Mouse (Mus musculus) liver, adult 2 months (tissue): ENCODE measurements around the gene Col6a6. TPM values are rescaled to one million over a fixed set of nuclear protein-coding genes. Genes with fewer than 3 reads are reported as not detected.
A peak's percentile ranks its signal among the peaks of the same experiment; 100 is the strongest.

ENCODE experiments used
- DNase-seq: peaks from one replicate; pipeline ENCODE4 v3.0.0-alpha.2; 2011; ENCODE audit warnings: low read depth, low spot score; ENCODE audit errors: extremely low read depth
- H3K27ac ChIP-seq: fragments of 200-500 bp; replicated peaks from 2 replicates; pipeline ENCODE4 v1.5.1; 2012; ENCODE audit warnings: low read depth, mild to moderate bottlenecking, control low read depth, inconsistent platforms, low read length; ENCODE audit not compliant: insufficient read depth
- H3K27me3 ChIP-seq: fragments of 200-500 bp; 2 replicates; pipeline ENCODE4 v1.6.1; 2012; ENCODE audit warnings: mild to moderate bottlenecking, moderate library complexity, low read length, inconsistent platforms; ENCODE audit not compliant: control insufficient read depth, insufficient read depth
- H3K36me3 ChIP-seq: fragments of 200-500 bp; 2 replicates; pipeline ENCODE4 v1.6.1; 2012; ENCODE audit warnings: low read length, inconsistent platforms; ENCODE audit not compliant: control insufficient read depth, insufficient read depth
- H3K4me1 ChIP-seq: fragments of 200-500 bp; 2 replicates; pipeline ENCODE4 v1.6.1; 2011; ENCODE audit warnings: low read length; ENCODE audit not compliant: control insufficient read depth, insufficient read depth
- H3K4me3 ChIP-seq: fragments of 200-500 bp; 2 replicates; pipeline ENCODE4 v1.5.1; 2011; ENCODE audit warnings: low read depth, mild to moderate bottlenecking, control low read depth, low read length, moderate library complexity; ENCODE audit not compliant: insufficient read depth
- H3K79me2 ChIP-seq: fragments of 200-500 bp; 2 replicates; pipeline ENCODE4 v1.6.1; 2012; ENCODE audit warnings: inconsistent platforms, mild to moderate bottlenecking, low read length, moderate library complexity; ENCODE audit not compliant: control insufficient read depth, insufficient read depth
- H3K9ac ChIP-seq: fragments of 200-500 bp; 2 replicates; pipeline ENCODE4 v1.6.1; 2012; ENCODE audit warnings: low read depth, mild to moderate bottlenecking, control low read depth, inconsistent platforms, low read length
- CTCF ChIP-seq: fragments of 200-500 bp; IDR thresholded peaks from 2 replicates; pipeline ENCODE4 v1.5.1; 2011; ENCODE audit warnings: low read depth, low read length, control low read depth
- POLR2A ChIP-seq: fragments of 200-500 bp; IDR thresholded peaks from 2 replicates; pipeline ENCODE4 v1.6.1; 2011; ENCODE audit warnings: low read length, control low read depth; ENCODE audit not compliant: insufficient read depth; ENCODE audit errors: extremely low read depth
- WGBS: fragments of 180-500 bp; shearing (Covaris S2); methylation state at CpG from one replicate; pipeline ENCODE4 v1.1.7; 2018; 5-methylcytosine and 5-hydroxymethylcytosine counted together
- polyA plus RNA-seq: library from polyadenylated mRNA; depleted of rRNA; stranded (reverse); fragments of >200 nt; gene quantifications from 2 replicates; pipeline ENCODE4 v1.2.3, GENCODE M21; 2012
- total RNA-seq: library from RNA; depleted of rRNA; stranded (reverse); fragments of >200 nt; gene quantifications from 2 replicates; pipeline ENCODE4 v1.2.3, GENCODE M21; 2014

Gene Col6a6
- total and polyA plus RNA-seq, 2 experiments: 0.06 to 0.09 TPM

- Histone ChIP-seq H3K4me3 (no peak overlapping the region), H3K4me1 (0 out of 2 replicates have a peak, but pooled peaks cover 3% of the 10 kb centered on the region)
- WGBS: 84% methylated on average over 5 of the region's 5 CpGs
These were observed 13.5 kb downstream of the Col6a6 start for GRCm38 (mm10) chr9:105814436-105814835.

GRCm38 (mm10) chr9:105811458-105811857 lies 16.5 kb downstream of the Col6a6 start:
- TF ChIP-seq POLR2A: no peak
- TF ChIP-seq CTCF: no peak
- Histone ChIP-seq H3K9ac (no peak overlapping the region), H3K79me2 (no peaks in the 10 kb centered on the region), H3K4me3 (no peak overlapping the region), H3K27ac (no peak overlapping the region), H3K36me3 (no peaks in the 10 kb centered on the region), H3K4me1 (0 out of 2 replicates have a peak, but pooled peaks cover 5% of the 10 kb centered on the region), H3K27me3 (no peaks in the 10 kb centered on the region)
- no peak for DNase-seq
- 83% methylated on average over 7 of the region's 7 CpGs for WGBS

More at GRCm38 (mm10) chr9:105814436-105814835, 13.5 kb downstream of the Col6a6 start:
- Histone ChIP-seq H3K27me3 (no peaks in the 10 kb centered on the region), H3K79me2 (no peaks in the 10 kb centered on the region), H3K36me3 (no peaks in the 10 kb centered on the region), H3K27ac (no peak overlapping the region), H3K9ac (no peak overlapping the region)
- no peak for TF ChIP-seq CTCF
- TF ChIP-seq POLR2A: no peak
- DNase-seq: no peak

- H3K27me3 ChIP-seq: no peaks in the 10 kb centered on the region
- 31% methylated on average over 17 of the region's 17 CpGs for WGBS
- H3K36me3 ChIP-seq: no peaks in the 10 kb centered on the region
- no peaks in the 10 kb centered on the region for H3K79me2 ChIP-seq
- H3K27ac ChIP-seq: no peak overlapping the region
- TF ChIP-seq CTCF: no peak
- no peak for TF ChIP-seq POLR2A
- no peak overlapping the region for H3K9ac ChIP-seq
- no peak overlapping the region for H3K4me3 ChIP-seq
- H3K4me1 ChIP-seq: 0 out of 2 replicates have a peak, but pooled peaks cover 5% of the 10 kb centered on the region
- DNase-seq: peak; percentile 82
These were observed 18.9 kb downstream of the Col6a6 start for GRCm38 (mm10) chr9:105808920-105809505.

GRCm38 (mm10) chr9:105803416-105803815 lies 24.5 kb downstream of the Col6a6 start:
- Histone ChIP-seq H3K27ac (no peak overlapping the region), H3K4me1 (no peaks in the 10 kb centered on the region), H3K9ac (no peak overlapping the region), H3K4me3 (no peak overlapping the region), H3K27me3 (no peaks in the 10 kb centered on the region), H3K36me3 (no peaks in the 10 kb centered on the region), H3K79me2 (no peaks in the 10 kb centered on the region)
- WGBS: 76% methylated on average over 8 of the region's 8 CpGs
- DNase-seq: no peak
- no peak for TF ChIP-seq CTCF
- TF ChIP-seq POLR2A: no peak

GRCm38 (mm10) chr9:105801463-105801862 lies 26.5 kb downstream of the Col6a6 start:
- Histone ChIP-seq H3K27me3 (no peaks in the 10 kb centered on the region), H3K9ac (no peak overlapping the region), H3K27ac (no peak overlapping the region), H3K4me1 (no peaks in the 10 kb centered on the region), H3K4me3 (no peak overlapping the region), H3K36me3 (no peaks in the 10 kb centered on the region), H3K79me2 (no peaks in the 10 kb centered on the region)
- TF ChIP-seq CTCF (no peak), POLR2A (no peak)
- DNase-seq: no peak
- 89% methylated on average over 5 of the region's 5 CpGs for WGBS

GRCm38 (mm10) chr9:105800286-105800685 lies 27.7 kb downstream of the Col6a6 start:
- no peak overlapping the region for H3K9ac ChIP-seq
- WGBS: 87% methylated on average over 5 of the region's 5 CpGs

More at GRCm38 (mm10) chr9:105800286-105800685, 27.7 kb downstream of the Col6a6 start:
- TF ChIP-seq POLR2A (no peak), CTCF (no peak)
- Histone ChIP-seq H3K4me1 (no peaks in the 10 kb centered on the region), H3K27me3 (no peaks in the 10 kb centered on the region), H3K27ac (no peak overlapping the region), H3K4me3 (no peak overlapping the region), H3K79me2 (no peaks in the 10 kb centered on the region), H3K36me3 (no peaks in the 10 kb centered on the region)
- no peak for DNase-seq
